Mouse (Mus musculus): ENCODE measurements around the gene Olfr877. TPM values are rescaled to one million over a fixed set of nuclear protein-coding genes. Genes with fewer than 3 reads are reported as not detected.

Gene Olfr877
- polyA plus RNA-seq (2012; rRNA removed): 0.11 and 0.31 TPM in 2 replicates

GRCm38 (mm10) chr9:37853969-37854368 is at the start of gene Olfr877:
TSS of gene Olfr877 (plus strand) at chr9:37854269.
- TF ChIP-seq POLR2A (IDR thresholded peaks at IDR 0.05; ENCODE audit: extremely low read depth, insufficient read depth, low read length): no peak
- no peak for TF ChIP-seq CTCF (IDR thresholded peaks at IDR 0.05; ENCODE audit: extremely low read depth, insufficient read depth, low read length)
- Histone ChIP-seq H3K27ac (ENCODE audit: insufficient read depth, low read length) (no peak within 1 kb of the TSS), H3K4me3 (ENCODE audit: insufficient read depth, low read length) (no peak within 1 kb of the TSS), H3K4me1 (ENCODE audit: control insufficient read depth, insufficient read depth, low read length) (no peaks in the 10 kb centered on the region)

GRCm38 (mm10) chr9:37807235-37807634 is 46.8 kb upstream of the Olfr877 start:
- H3K4me1 ChIP-seq (ENCODE audit: control insufficient read depth, insufficient read depth, low read length): no peaks in the 10 kb centered on the region; the same call in 1 of the 2 replicates
- TF ChIP-seq CTCF (IDR thresholded peaks at IDR 0.05; ENCODE audit: extremely low read depth, insufficient read depth, low read length) (no peak), POLR2A (IDR thresholded peaks at IDR 0.05; ENCODE audit: extremely low read depth, insufficient read depth, low read length) (no peak)
- no peak overlapping the region for H3K4me3 ChIP-seq (ENCODE audit: insufficient read depth, low read length)
- H3K27ac ChIP-seq (ENCODE audit: insufficient read depth, low read length): no peak overlapping the region

GRCm38 (mm10) chr9:37808456-37808855 is 45.6 kb upstream of the Olfr877 start:
- Histone ChIP-seq H3K4me1 (ENCODE audit: control insufficient read depth, insufficient read depth, low read length) (no peaks in the 10 kb centered on the region; the same call in 1 of the 2 replicates), H3K4me3 (ENCODE audit: insufficient read depth, low read length) (no peak overlapping the region), H3K27ac (ENCODE audit: insufficient read depth, low read length) (no peak overlapping the region)
- no peak for TF ChIP-seq POLR2A (IDR thresholded peaks at IDR 0.05; ENCODE audit: extremely low read depth, insufficient read depth, low read length)
- TF ChIP-seq CTCF (IDR thresholded peaks at IDR 0.05; ENCODE audit: extremely low read depth, insufficient read depth, low read length): no peak

- no peaks in the 10 kb centered on the region; the same call in 1 of the 2 replicates for H3K4me1 ChIP-seq (ENCODE audit: control insufficient read depth, insufficient read depth, low read length)
- no peak for TF ChIP-seq POLR2A (IDR thresholded peaks at IDR 0.05; ENCODE audit: extremely low read depth, insufficient read depth, low read length)
- no peak for TF ChIP-seq CTCF (IDR thresholded peaks at IDR 0.05; ENCODE audit: extremely low read depth, insufficient read depth, low read length)
- H3K4me3 ChIP-seq (ENCODE audit: insufficient read depth, low read length): no peak overlapping the region
- no peak overlapping the region for H3K27ac ChIP-seq (ENCODE audit: insufficient read depth, low read length)
Measured at GRCm38 (mm10) chr9:37808976-37809375, 45.1 kb upstream of the Olfr877 start.

- peaks cover 4% of the 10 kb centered on the region; the same call in 1 of the 2 replicates for H3K4me1 ChIP-seq (ENCODE audit: control insufficient read depth, insufficient read depth, low read length)
- H3K27ac ChIP-seq (ENCODE audit: insufficient read depth, low read length): peak overlapping the region; percentile 77
- H3K4me3 ChIP-seq (ENCODE audit: insufficient read depth, low read length): no peak overlapping the region
- TF ChIP-seq POLR2A (IDR thresholded peaks at IDR 0.05; ENCODE audit: extremely low read depth, insufficient read depth, low read length) (no peak), CTCF (IDR thresholded peaks at IDR 0.05; ENCODE audit: extremely low read depth, insufficient read depth, low read length) (no peak)
Measured at GRCm38 (mm10) chr9:37814696-37815095, 39.4 kb upstream of the Olfr877 start.

- TF ChIP-seq CTCF (IDR thresholded peaks at IDR 0.05; ENCODE audit: extremely low read depth, insufficient read depth, low read length): no peak
- TF ChIP-seq POLR2A (IDR thresholded peaks at IDR 0.05; ENCODE audit: extremely low read depth, insufficient read depth, low read length): no peak
- Histone ChIP-seq H3K4me1 (ENCODE audit: control insufficient read depth, insufficient read depth, low read length) (no peaks in the 10 kb centered on the region), H3K27ac (ENCODE audit: insufficient read depth, low read length) (no peak overlapping the region)
Measured at GRCm38 (mm10) chr9:37829881-37830280, 24.2 kb upstream of the Olfr877 start.

GRCm38 (mm10) chr9:37833341-37833740 is 20.7 kb upstream of the Olfr877 start:
- no peaks in the 10 kb centered on the region for H3K4me1 ChIP-seq (ENCODE audit: control insufficient read depth, insufficient read depth, low read length)
- TF ChIP-seq POLR2A (IDR thresholded peaks at IDR 0.05; ENCODE audit: extremely low read depth, insufficient read depth, low read length): no peak
- TF ChIP-seq CTCF (IDR thresholded peaks at IDR 0.05; ENCODE audit: extremely low read depth, insufficient read depth, low read length): no peak
- H3K27ac ChIP-seq (ENCODE audit: insufficient read depth, low read length): no peak overlapping the region
- no peak overlapping the region for H3K4me3 ChIP-seq (ENCODE audit: insufficient read depth, low read length)

More at GRCm38 (mm10) chr9:37829881-37830280, 24.2 kb upstream of the Olfr877 start:
- H3K4me3 ChIP-seq (ENCODE audit: insufficient read depth, low read length): no peak overlapping the region

- Histone ChIP-seq H3K4me3 (ENCODE audit: insufficient read depth, low read length) (no peak overlapping the region), H3K27ac (ENCODE audit: insufficient read depth, low read length) (no peak overlapping the region), H3K4me1 (ENCODE audit: control insufficient read depth, insufficient read depth, low read length) (no peaks in the 10 kb centered on the region)
- TF ChIP-seq POLR2A (IDR thresholded peaks at IDR 0.05; ENCODE audit: extremely low read depth, insufficient read depth, low read length) (no peak), CTCF (IDR thresholded peaks at IDR 0.05; ENCODE audit: extremely low read depth, insufficient read depth, low read length) (no peak)
Measured at GRCm38 (mm10) chr9:37849267-37849666, 4.8 kb upstream of the Olfr877 start.

GRCm38 (mm10) chr9:37863325-37863724 is 9.3 kb downstream of the Olfr877 start:
- H3K27ac ChIP-seq (ENCODE audit: insufficient read depth, low read length): peak overlapping the region; percentile 84; the same call in 1 of the 2 replicates
- TF ChIP-seq CTCF (IDR thresholded peaks at IDR 0.05; ENCODE audit: extremely low read depth, insufficient read depth, low read length): no peak
- no peak for TF ChIP-seq POLR2A (IDR thresholded peaks at IDR 0.05; ENCODE audit: extremely low read depth, insufficient read depth, low read length)
- peaks cover 3% of the 10 kb centered on the region; the same call in 1 of the 2 replicates for H3K4me1 ChIP-seq (ENCODE audit: control insufficient read depth, insufficient read depth, low read length)
- no peak overlapping the region for H3K4me3 ChIP-seq (ENCODE audit: insufficient read depth, low read length)

- Histone ChIP-seq H3K4me1 (ENCODE audit: control insufficient read depth, insufficient read depth, low read length) (no peaks in the 10 kb centered on the region), H3K4me3 (ENCODE audit: insufficient read depth, low read length) (no peak overlapping the region), H3K27ac (ENCODE audit: insufficient read depth, low read length) (no peak overlapping the region)
- TF ChIP-seq POLR2A (IDR thresholded peaks at IDR 0.05; ENCODE audit: extremely low read depth, insufficient read depth, low read length): no peak
- no peak for TF ChIP-seq CTCF (IDR thresholded peaks at IDR 0.05; ENCODE audit: extremely low read depth, insufficient read depth, low read length)
Measured at GRCm38 (mm10) chr9:37870246-37870645, 16.2 kb downstream of the Olfr877 start.

Data from cortical plate, adult 2 months (tissue).